Mouse (Mus musculus) layer of hippocampus, postnatal 36 days (tissue): ENCODE results near the gene Kri1. TPM values are rescaled to one million over a fixed set of nuclear protein-coding genes. Genes with fewer than 3 reads are reported as not detected.
A peak's percentile ranks its signal among the peaks of the same experiment; 100 is the strongest.
"Not testable (repeated sequence)": the region's sequence is repeated elsewhere in the genome, so short reads cannot be mapped to it uniquely, and the experiment has no call there.

Experiments
- DNase-seq, 2 experiments: peaks; one replicate each; pipeline ENCODE4 v3.0.0; 2022
- total RNA-seq, 2 experiments: library from RNA; stranded (reverse); gene quantifications; 2 replicates each; pipeline ENCODE4 v1.2.3; 2021

Gene Kri1
- 10 to 100 TPM; 48.1 to 50.2 TPM for total RNA-seq

DNA sequence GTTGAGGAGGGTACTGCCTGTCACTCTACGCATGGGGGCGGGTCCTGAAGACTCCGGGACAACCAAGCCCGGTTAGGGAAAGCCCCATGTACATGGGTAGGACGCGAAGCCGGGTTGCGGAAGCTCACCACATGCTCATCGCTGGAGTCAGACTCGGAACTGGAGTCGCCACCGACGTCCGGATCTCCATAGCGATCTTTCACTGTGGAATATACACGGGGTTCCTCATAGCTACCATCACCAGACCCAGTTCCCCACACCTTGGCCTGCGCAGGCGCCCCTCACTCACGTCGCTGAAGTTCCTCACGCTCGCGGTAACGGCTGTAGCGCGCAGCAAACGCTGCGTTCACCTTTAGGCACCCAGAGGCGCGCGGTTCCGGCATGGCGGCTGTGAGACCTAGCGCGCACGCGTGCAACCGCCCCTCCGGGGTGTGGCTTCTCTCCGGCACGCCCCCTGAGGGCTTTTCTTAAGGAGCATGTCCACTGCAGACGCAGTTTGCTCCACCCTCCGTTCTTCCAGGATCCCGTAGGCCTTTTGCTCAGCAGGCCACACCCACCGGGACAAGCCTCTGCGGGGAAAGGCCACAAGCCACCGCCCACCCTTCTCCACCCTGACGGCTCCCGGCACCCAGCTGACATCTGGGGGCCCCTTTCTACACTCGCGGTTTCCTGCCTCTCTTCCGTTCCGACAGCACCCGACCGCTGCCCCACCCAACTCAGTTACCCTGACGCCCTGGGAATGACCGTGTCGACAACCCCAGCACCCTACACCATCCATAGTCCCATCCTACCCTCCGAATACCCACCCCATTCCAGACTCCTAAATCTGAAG is at the start of gene Kri1:
Gene Kri1, minus strand, starts transcription at position 399 of the 832 bp plus-strand sequence.
- peak; percentile 96 for DNase-seq

DNA sequence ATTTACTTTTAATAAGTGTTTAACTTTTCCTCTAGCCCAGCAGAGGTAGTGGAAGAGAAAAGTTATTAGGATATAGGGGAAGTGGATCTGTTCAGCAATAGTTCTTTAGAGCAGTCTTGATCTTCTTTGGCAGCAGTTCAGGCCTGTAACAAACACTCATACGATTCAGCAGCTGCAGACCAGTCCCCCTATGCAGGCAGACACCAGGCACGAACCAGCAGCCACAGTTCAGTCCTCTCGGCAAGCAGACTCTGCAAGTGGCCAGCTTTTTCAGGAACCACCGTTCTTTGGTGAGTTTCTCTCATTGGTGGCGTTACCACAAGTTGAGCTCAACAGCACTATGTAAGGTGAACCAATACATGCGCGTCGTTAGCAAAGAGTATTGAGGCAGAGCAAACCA is 48.7 kb upstream of the Kri1 start:
- no peak for DNase-seq

DNA sequence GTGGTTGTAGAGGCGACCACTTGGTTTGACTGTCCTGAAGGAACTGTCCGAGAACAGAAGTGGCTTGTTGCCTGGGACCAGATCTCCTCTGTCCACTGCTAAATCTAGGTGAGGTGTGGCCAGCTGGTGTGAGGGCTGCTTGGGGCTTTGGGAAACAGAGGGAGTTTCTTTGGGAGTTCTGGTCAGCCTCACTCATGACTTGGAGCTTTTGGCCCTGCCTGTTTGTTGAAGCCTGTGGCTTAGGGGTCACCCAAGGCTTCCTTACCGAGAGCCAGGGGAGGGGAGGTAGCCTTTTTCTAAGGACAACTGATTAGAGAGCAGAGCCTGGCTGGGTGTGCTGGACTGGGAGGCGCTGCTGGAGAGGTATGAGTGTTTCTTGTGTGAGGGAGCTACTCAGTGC is 47.6 kb upstream of the Kri1 start:
- no peak for DNase-seq

DNA sequence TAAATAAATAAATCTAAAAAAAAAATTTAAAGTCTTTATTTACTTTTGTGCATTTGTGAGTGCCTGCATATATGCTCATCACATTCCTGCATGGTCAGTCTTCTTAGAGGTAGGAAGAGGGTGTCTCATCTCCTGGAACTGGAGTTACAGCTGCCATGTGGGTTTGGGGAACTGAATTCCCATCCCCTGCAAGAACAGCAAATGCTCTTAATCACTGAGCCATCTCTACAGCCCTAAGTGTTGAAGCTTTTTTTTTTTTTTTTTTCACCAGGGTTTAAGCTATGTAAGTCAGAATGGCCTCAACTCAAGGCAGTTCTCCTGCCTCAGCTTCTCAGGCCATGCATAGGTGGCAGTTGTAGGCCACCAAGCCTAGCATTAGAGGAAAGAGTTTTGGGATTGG is 47.0 kb upstream of the Kri1 start:
- DNase-seq: no peak

DNA sequence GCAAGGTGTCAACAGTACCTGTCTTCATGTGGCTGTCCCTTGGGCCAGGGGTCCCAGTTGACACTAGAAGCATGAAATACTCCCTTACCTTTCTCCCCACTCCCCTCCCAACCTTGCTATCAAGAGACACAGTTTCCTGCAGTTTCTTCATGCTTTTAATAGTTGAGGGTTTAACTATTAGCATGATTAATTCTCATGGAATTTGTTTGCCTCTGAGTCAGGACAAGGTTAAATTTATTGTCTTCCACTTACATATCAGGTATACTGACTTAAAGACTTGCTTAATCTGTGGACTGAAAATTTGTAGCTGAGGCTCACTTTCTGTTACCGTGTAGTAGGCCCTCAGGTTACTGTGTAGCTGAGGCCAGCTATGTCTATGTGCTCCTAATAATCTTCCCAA is 45.8 kb upstream of the Kri1 start:
- no peak for DNase-seq

DNA sequence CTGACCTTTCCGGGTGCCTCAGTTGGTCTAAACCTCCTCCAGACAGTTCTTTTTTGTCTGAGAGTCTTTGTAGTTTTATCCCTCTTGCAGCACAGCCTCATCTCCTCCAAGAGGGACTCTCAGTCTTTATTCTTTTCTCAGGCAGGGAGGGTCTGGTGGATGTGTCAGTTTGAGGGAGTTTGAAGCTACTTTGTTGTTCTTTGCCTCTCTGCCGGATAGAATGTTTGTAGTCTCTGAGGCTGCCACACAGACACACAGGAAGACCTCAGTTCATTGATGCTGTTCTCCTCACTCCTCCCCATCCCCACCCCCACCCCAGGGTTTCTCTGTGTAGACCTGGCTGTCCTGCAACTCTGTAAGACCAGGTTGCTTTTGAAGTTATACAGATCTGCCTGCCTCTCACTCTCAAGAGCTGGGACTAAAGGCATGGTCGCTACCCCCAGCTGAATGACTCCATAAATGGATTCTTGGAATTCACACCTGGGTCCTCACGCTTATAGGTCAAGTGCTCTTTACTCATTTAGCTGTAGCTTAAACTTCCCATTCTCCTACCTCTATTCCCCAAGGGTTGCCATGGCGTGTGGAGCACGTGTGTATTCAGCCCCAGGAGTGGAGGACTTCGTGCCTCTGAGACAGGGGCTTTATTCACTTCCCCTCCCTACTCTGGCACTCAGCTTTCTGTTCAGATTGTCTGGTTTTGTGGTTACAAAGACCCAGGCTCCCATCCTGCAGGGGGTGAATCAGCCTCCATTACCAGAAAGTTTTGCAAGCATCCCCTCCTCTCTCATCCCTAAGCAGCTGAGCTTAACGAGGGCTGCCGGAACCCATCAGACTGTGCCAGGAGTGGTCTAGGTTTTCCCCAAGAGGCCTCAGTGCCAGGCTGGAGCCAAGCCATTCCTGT is 44.6 kb upstream of the Kri1 start:
- DNase-seq: no peak

DNA sequence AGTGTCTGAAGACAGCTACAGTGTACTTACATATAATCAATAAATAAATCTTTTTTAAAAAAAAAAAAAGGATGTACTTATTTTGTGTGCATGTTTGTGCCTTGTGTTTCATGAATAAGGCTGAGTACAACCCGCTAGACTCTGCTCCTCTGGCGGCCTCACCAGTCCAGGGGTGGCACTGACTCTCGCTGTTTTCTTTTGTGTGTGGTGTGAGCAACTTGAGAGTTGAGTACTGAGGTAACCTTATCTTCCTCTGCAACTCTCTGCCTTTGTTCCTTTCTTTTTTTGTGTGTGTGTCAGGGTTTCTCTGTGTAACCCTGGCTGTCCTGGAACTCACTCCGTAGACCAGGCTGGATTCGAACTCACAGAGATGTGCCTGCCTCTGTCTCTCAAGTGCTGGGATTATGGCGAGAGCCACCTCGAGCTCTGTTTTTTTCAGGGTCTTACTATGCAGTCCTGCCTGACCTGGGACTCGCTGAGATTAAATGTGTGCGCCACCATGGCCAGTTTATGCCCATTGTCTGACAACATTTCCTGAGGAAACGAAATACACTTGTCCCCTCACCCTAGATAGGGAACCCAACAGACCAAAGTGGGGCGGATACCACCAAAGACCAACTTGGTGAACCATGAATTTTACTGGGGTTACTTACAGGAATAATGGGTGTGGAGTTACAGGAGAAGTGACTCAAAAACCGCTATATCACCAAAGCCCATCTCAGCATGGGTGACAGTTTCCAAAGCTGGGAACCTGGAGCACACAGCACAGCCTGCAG is 43.8 kb upstream of the Kri1 start:
- DNase-seq: no peak

DNA sequence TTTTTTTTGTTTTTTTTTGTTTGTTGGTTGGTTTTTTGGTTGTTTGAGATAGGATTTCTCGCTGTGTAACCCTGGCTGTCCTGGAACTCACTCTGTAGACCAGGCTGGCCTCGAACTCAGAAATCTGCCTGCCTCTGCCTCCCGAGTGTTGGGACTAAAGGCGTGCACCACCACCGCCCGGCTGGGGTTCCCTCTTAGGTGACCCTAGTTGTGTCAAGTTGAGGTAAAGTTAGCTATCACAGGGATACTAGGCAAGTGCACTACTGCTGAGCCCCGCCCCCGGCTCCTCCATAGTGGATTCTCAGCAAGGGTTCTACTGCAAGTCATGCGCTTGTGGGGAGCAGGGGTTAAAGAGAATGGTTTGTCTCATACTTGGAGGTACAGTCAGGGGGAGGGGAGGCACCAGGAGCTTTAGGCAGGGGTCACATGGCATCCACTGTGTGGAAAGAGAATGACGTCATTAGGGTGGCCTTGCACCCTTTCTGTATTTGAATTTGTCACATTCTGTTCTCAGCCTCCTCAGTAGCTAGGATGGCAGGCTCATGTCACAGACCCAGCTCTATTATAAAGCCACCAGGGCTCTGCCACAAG is 42.0 kb upstream of the Kri1 start:
- DNase-seq: no peak

DNA sequence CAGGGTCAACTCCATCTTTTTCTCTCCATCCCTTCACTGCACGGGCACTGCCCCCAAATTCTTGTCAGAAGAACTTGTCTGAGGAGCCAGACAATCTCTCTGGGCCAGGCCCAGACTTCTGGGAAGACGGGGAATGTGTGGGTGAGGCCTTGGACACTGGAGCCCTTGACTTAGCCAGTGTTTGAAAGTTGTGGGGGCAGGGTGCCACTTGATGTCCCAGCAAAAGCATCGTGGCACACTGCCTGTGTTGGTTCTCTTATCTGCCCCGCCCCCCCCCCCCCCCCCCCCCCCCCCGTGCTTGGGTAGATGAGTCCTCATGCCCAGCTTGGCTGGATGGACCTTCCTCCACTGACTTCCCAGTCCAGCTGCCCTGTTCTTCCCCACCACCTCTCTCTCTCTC is 41.3 kb upstream of the Kri1 start:
- no peak for DNase-seq

DNA sequence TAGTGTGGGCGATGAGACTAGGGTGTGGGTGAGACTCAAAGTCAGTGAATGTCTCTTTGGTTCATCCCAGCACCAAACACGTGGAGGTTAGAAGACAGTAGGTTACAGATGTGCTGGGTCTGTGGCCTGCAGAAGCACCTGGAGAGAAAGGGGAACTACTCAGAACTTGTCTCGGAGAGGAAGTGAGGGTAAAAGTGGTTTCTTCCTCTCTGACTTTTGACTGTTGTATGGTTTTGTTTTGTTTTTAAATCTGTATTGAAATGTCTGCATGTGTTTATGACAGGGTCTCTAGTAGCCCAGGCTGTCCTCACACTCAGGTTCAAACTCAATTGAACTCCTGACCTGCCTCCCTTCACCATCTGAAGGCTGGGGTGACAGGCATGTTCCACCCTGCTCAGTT is 40.3 kb upstream of the Kri1 start:
- no peak for DNase-seq

DNA sequence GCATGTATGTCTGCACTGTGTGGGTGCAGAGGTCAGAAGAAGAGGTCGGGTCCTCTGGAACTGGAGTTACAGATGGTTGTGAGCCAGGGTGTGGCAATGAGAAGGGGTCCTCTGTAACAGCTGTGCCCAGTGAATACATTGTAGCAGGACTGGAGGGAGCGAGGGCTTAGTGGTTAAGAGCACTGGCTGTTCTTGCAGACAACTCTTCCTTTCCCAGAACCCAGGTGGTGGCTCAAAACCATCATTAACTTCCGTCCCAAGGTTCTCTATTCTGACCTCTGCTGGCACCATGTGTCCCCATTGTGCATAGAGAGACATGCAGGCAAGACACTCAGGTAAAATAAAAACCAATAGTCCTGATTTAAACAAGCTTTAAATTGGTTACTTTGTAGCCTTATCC is 39.8 kb upstream of the Kri1 start:
- no peak for DNase-seq

DNA sequence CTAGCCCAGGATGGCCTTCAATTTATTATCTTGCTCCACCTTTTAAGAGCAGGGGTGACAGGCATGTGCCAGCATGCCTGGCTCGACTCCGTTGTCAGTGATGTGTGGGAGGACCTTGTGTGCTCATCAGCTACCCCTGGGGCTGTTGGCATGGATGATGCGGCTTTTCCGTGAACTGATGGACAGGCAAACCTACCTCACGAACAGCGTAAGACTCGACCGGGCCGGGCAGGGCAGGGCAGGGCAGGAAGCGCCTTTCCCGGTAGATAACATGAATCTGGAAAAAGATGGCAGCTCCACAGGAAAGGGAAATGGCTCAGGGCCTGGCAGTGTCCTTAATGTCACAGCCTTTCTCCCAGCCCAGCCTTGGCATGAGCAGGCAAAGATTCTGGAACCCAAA is 36.5 kb upstream of the Kri1 start:
- DNase-seq: no peak

DNA sequence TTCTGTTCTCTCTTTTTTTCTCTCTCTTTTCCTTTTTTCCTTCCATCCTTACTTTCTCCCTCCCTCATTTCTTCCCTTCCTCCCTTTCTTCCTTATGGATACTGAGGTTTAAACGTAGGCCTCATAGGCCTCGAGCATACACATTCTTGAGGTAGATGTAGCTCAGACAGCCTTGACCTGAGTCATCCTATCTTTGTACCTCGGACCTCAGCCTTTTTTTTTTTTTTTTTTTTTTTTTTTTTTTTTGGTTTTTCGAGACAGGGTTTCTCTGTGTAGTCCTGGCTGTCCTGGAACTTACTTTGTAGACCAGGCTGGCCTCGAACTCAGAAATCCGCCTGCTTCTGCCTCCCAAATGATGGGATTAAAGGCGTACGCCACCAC is 35.1 kb upstream of the Kri1 start:
- DNase-seq: not testable (repeated sequence)

DNA sequence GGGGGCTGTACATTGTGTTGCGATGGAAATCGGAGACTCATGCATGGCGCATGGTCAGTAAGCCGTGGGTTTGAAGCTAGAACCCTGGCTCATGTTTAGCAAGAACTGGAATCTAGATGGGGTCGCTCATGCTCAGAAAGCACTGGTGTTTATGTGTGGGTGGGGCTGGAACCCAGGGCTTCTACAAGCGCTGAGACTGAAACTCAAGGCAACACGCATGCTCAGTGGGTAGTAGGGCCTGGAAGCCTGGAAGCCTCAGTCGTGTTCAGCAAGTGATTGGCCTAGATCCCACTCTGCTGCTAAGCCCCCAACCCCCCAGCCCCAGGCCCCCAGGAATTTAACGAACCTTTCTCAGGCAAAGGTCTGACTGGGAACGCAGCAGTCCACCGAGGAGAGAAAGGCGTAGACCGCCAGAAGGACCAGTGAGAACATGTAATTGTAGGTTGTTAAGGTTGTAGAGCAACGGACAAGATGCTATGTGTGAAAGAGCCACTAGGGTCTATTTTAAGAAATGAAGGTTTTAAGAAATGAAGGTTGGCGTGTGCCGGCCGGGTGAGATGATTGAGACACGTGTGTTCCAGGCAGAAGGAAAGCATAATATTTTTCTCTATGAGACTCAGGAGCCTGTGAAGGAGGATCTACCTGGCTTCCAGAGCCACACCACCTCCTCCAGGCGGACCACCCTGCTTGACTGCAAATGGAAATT is 34.6 kb upstream of the Kri1 start:
- DNase-seq: no peak

DNA sequence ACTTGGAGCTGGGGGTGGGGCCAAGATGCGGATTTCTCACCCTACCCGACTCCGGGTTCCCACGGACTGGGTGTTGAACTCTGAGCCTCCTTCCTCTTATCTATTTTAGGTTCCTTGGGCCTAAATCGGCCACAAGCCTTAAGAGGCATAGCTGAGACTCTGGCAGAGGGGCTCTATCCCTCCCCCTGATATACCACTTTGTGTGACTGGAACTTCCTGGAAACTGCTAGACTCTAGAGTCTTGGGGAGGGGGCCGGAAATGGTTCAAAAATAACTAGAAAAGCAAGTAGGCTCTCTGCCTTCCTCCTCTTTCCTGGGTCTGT is 33.7 kb upstream of the Kri1 start:
- peak in 1 of 2 experiments; percentile 23 for DNase-seq

DNA sequence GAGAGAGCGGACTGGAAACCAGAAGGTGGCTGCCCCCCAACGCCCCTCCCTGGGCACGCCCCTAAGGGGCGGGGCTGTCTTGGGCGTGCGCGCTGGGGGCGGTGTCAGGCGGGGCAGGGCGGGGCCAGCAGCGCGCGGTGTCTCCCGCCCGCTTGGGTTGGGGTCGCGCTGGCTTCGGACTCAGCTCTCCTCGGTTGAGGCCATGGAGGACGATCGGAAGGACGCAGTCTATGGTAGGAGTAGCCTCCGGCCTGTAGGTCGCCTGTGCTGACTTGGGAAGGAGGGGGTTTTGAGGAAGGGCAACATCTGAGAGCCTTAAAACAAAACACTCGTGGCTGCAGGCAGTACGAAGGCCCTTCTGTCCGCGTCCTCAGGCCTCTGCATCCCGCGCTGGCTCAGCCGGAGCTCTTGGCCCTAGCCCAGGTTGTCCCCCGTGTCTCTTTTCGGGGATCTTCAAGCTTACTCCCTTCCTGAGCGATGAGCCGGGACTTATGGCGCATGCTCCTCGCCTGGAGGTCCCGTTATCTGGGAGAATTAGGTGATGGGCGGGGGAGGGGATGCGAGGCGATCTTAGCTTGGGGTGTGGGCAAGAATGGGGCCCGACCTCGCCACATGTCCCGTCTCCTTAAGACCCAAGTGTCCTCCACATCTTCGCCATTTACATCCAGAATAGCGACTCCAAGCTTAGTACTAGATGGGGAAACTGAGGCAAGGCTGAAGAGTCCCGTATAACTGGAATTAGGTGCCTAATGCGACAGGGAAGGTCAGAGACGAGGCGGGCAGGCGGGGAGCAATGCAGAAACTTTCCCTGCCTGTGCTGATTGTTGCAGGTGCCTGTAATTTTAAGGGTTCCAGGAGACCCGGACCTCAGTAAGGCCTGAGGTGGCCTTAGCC is 33.1 kb upstream of the Kri1 start, which contains the start of gene Slc44a2:
Gene Slc44a2, plus strand, starts transcription at position 80 of the 894 bp plus-strand sequence.
- DNase-seq: peak; percentile 80 to 81

DNA sequence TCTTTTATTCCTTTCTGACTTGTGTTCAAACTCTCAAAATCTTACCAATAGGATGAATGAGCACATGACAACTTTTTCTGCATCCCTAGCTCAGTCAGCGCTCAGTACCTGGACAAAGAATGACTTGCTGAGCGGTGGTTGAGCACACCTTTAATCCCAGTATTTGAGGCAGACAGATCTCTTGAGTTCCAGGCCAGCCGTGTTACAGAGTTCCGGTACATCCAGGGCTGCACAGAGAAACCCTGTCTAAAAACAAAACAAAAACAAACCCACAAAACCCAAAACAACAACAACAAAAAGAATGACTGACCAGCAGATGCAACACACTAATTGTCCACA is 32.5 kb upstream of the Kri1 start:
- DNase-seq: no peak

DNA sequence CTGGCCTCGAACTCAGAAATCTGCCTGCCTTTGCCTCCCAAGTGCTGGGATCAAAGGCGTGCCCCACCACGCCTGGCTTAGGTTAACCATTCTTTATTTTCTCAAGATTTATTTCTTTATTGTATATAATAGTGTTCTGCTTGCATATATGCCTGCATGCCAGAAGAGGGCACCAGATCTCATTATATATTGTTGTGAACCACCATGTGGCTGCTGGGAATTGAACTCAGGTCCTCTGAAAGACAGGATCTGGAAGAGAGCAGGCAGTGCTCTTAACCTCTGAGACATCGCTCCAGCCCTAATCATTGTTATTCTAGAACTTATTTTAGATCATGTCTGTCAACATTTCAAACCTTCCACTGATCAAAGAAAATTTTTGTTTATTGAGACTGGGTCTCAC is 31.7 kb upstream of the Kri1 start:
- no peak for DNase-seq

DNA sequence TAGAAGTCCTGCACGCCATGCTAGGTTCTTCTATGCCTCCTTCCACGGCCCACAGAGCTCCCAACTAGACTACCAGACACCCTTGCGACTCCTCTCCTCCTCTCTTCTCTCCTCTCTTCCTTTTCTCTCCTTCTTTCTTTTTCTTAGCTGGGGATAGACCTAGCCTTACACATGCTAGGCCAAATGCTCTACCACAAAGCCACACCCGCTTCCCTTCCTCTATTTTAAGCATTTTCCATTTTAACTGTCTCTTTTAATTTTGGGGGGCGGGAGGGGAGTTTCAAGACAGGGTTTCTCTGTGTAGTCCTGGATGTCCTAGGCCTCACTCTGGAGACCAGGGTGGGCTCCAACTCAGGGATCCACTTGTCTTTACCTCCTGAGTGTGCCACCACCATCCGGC is 31.0 kb upstream of the Kri1 start:
- DNase-seq: no peak

DNA sequence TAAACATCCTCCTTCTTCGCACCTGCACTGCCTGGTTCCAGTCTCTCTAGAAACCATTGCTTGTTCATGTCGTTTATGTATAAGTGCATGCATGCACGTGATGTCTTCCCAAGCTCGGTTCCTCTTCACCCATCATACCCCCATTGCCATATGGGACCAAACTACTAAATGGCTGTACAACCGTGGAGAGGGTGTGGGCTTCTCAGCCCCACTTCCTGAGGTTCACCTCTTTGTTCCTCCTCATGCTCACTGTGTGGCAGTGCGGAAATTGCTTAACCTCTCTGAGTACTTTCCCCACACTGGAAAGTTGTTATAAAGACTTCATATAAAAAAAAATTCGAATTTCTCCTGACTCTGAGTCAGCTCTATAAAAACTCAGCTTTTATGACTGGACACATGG is 28.9 kb upstream of the Kri1 start:
- DNase-seq: no peak

DNA sequence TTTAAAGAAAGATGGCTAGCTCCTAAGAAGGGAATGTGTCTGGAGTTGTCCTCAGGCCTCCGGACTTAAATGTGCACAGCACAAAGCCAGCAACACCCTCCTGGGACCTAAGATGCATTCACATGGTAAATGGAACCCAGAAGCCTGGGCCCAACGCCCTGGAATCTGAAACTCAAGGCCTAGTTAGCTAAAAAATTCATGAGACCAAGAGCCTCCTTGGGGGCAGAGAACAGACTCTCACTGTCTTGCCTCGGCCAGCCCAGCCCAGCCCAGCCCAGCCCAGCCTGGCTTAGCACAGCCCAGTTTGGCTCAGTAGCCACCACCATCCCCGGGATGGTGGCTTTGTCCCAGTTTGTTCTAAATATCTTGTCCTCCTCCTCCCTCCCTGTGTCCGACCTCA is 27.7 kb upstream of the Kri1 start:
- no peak for DNase-seq
